Mouse (Mus musculus) left cerebral cortex, postnatal 25 days (tissue): ENCODE measurements at regions not wholly inside any gene's neighbourhood (a gene's known extent, or its start where the extent isn't known, plus 50 kb on each side); places are given as distances from the start of the nearest gene placed in this dataset.

Experiments used
- DNase-seq, 2 experiments: peaks; one replicate each; pipeline ENCODE4 v3.0.0; 2022; ENCODE audit warnings: low spot score in 2 of 2, mixed read lengths in 1 of 2
- intact Hi-C: fragments of 180-260 bp; cut with DNase I; formaldehyde crosslinking; loops from one replicate; pipeline ENCODE4 v1.15.1; 2025

GRCm38 (mm10) chr4:30776816-30777442 is 1187.0 kb upstream of the Map3k7 start:
- DNase-seq: no peak
- intact Hi-C loops: no loop called here

- intact Hi-C loops: no loop called here
- DNase-seq: no peak
Measured at GRCm38 (mm10) chr4:30781649-30782048, 1182.2 kb upstream of the Map3k7 start.

GRCm38 (mm10) chr4:30789976-30790657 is 1173.8 kb upstream of the Map3k7 start:
- DNase-seq: no peak
- intact Hi-C loops: no loop called here

- intact Hi-C loops: no loop called here
- peak; percentile 11 to 88 for DNase-seq
Measured at GRCm38 (mm10) chr4:30809798-30810197, 1154.1 kb upstream of the Map3k7 start.

- DNase-seq: no peak
Measured at GRCm38 (mm10) chr4:30855361-30856056, 1108.4 kb upstream of the Map3k7 start.

GRCm38 (mm10) chr4:30904966-30905365 is 1058.9 kb upstream of the Map3k7 start:
- intact Hi-C loops: no loop called here
- no peak for DNase-seq

More at GRCm38 (mm10) chr4:30855361-30856056, 1108.4 kb upstream of the Map3k7 start:
- intact Hi-C loops: no loop called here

- no peak for DNase-seq
- intact Hi-C loops: no loop called here
Measured at GRCm38 (mm10) chr4:30922944-30923343, 1041.0 kb upstream of the Map3k7 start.

GRCm38 (mm10) chr4:30932358-30932757 is 1031.5 kb upstream of the Map3k7 start:
- intact Hi-C loops: no loop called here
- DNase-seq: no peak

GRCm38 (mm10) chr4:30933030-30933987 is 1030.6 kb upstream of the Map3k7 start:
- peak in 1 of 2 experiments; percentile 30 for DNase-seq
- intact Hi-C loops: no loop called here

- intact Hi-C loops: no loop called here
- DNase-seq: no peak
Measured at GRCm38 (mm10) chr4:30983611-30984010, 980.3 kb upstream of the Map3k7 start.

- intact Hi-C loops: no loop called here
- DNase-seq: no peak
Measured at GRCm38 (mm10) chr4:31012006-31012405, 951.9 kb upstream of the Map3k7 start.

GRCm38 (mm10) chr4:31052077-31052677 is 911.7 kb upstream of the Map3k7 start:
- DNase-seq: no peak
- intact Hi-C loops: no loop called here

- DNase-seq: peak; percentile 16 to 21
- intact Hi-C loops: no loop called here
Measured at GRCm38 (mm10) chr4:31076236-31076635, 887.7 kb upstream of the Map3k7 start.

GRCm38 (mm10) chr4:31121586-31121985 is 842.3 kb upstream of the Map3k7 start:
- DNase-seq: no peak

GRCm38 (mm10) chr4:31143166-31143565 is 820.7 kb upstream of the Map3k7 start:
- no peak for DNase-seq

More at GRCm38 (mm10) chr4:31121586-31121985, 842.3 kb upstream of the Map3k7 start:
- intact Hi-C loops: no loop called here

GRCm38 (mm10) chr4:31167431-31167830 is 796.5 kb upstream of the Map3k7 start:
- intact Hi-C loops: no loop called here
- no peak for DNase-seq

More at GRCm38 (mm10) chr4:31143166-31143565, 820.7 kb upstream of the Map3k7 start:
- intact Hi-C loops: no loop called here

- DNase-seq: no peak
- intact Hi-C loops: no loop called here
Measured at GRCm38 (mm10) chr4:31168357-31168756, 795.5 kb upstream of the Map3k7 start.

- intact Hi-C loops: no loop called here
- no peak for DNase-seq
Measured at GRCm38 (mm10) chr4:31171190-31171589, 792.7 kb upstream of the Map3k7 start.

- intact Hi-C loops: no loop called here
- DNase-seq: no peak
Measured at GRCm38 (mm10) chr4:31197852-31198251, 766.0 kb upstream of the Map3k7 start.
